Mouse (Mus musculus) frontal cortex, postnatal 36 days (tissue): ENCODE data around the gene Txnrd3.
A peak's percentile ranks its signal among the peaks of the same experiment; 100 is the strongest.

ENCODE experiments used
- DNase-seq, 2 experiments: peaks; one replicate each; pipeline ENCODE4 v3.0.0; 2022; ENCODE audit warnings: low spot score in 2 of 2

The Txnrd3 gene

DNA sequence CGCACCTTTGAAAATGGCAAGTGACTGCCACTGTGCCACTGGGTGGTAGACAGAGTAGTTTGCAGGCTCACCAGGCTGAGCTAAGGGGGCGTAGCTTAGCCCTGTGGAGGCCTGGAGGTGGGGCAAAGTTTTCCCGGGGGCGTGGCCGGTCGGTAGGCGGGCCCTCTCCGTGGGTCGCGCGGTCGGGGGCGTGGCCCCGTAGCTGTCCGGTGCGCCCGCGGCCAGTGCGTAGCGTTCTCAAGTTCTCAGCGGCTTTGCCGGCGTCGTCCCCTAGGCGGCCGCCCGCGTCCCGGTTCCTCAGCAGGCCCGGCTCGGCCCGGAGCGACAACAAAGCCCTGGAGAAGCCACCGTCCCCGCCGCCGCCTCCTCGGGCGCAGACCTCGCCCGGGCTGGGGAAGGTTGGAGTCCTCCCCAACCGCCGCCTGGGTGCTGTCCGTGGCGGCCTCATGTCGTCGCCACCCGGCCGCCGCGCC is at the start of gene Txnrd3:
TSS of gene Txnrd3 (plus strand) at position 191 of the 473 bp plus-strand sequence.
- DNase-seq, result peak; percentile 82 to 84

DNA sequence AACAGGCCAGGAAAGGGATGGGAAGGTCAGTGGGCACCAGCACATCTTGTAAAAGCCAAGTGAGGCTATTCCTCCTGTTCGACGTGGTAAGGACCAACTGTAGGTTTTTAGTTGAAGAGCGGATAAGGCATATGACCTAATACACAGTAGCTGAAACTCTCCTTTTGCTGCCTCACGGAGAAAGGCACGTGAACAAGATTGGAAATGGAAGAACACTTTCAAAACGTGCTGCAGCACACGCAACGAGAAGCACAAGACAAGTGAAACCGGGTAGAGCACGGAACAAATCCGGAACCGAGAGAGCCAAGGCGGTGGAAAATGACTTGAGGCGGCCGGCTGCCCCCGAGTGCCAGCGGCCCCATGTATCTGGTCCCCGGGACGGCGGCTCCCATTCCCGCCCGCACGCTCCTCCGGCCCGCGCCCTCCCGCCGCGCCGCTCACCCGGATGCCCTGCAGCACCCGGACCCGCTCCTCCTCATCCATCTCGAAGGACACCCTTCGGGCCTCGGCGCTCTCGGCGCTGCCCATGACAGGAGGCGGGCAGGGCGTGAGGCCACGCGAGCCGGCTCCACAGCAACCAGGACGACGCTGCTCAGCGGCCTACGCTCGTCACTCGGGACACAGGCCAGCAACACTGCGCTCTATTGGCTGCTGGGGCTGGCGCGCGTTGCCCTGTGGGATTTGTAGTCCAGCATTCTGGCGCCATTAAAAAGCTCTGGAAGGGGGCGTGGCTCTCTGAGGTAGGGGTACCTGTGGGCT is 48.6 kb upstream of the Txnrd3 start, which contains the start of gene Chchd6:
TSS of gene Chchd6 (minus strand) at position 635 of the 759 bp plus-strand sequence.
- DNase-seq, result peak; percentile 96 to 98

DNA sequence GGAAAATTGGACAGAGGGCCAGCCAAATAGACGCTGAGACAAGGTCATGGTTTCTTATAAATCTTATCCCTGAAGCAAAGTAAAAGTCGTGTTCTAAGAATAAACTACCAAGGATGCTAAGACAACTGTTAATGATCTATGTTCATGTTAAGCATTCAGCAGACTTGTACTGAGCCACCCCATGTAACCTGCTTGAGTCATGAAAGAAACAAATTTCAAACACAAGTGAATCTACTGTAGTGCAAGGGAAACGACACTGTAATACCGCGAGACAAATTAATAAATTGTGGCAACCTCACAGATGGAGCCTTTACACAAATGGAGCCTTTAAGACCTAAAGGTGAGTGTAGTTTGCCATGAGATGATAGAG is 48.0 kb upstream of the Txnrd3 start:
- no peak for DNase-seq

DNA sequence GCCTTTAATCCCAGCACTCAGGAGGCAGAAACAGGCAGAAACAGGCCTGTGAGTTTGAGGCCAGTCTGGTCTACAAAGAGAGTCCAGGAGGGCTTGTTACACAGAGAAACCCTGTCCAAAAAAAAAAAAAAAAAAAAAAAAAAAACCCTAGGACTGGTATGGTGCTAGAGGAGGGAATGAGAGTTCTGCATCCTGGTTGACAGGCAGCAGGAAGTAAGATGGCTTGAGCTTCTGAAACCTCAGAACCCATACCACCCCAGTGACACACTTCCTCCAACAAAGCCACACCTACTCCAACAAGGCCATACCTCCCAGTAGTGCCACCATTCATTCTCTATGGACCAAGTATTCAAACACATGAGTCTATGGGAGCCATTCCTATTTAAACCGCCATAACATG is 47.3 kb upstream of the Txnrd3 start:
- DNase-seq, result no peak

DNA sequence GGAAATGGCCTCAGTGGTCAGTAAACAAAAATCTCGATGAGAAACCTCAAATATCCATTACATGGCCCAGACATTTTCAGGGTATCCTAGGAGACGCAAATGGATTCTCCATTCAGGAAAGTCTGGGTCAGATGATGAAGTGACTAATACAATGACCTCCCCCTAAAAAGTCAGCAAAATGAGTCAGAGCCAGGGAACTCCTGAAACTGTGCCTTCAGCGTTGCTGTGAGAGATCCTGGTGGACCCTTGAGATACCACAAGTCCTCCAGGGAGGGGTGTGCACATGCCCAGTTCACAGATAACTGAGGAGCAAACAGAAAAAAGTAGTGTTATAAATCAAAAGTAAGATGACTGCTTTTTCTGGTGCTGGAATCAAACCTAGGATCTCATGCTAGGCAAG is 37.7 kb upstream of the Txnrd3 start:
- no peak for DNase-seq

DNA sequence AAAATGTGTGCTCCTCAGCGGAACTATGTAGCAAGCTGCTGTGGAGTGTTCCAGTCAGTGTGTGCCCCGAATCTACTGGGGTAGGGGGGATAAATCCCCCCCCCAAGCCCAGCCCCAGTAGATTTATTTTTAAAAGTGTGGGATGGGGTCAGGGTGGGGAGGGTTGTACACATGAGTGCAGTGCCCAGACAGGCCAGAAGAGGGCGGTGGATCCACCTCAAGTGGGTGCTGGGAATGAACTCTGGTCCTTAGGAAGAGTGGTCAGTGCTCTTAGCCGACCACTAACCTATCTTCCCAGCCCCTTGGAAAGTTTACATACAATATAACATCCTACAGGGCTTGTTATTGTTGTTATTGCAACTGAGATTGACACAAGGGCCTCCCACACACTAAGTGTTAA is 35.8 kb upstream of the Txnrd3 start:
- no peak for DNase-seq

DNA sequence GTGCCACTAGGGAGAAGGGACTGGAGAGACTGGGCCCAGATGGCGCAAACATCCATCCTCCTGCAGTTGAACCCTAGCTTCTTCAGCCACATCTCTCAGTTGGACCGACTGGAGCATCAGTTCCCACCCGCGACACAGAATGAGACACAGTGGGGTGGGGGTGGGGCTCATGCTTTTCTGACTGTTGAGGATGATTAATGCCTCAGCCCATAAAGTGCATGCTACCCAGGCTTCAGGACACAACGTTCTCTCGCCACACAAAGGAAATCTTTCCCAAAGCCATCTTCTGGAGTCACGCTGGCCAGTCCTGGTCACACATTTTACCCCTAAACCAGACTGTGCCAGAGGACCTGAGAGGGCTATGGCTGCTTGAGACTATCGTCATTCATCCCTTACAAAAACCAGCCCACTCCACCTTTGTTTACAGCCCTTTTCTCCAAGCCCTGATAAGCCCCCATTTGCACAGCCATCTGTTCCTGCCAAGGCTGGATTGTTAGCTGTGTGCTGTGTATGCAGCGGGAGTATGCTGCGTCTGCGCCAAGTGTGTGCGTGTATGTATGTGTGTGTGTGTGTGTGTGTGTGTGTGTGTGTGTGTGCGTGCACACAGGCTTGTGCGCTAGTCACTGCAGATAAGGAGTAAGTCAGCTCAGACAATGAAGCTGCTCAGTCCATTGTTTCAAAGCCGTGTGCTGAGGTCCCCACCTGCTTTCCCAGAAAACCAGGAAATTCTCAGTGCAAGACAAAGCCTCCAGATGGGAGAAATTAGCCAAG is 30.3 kb upstream of the Txnrd3 start:
- peak; percentile 39 to 45 for DNase-seq

DNA sequence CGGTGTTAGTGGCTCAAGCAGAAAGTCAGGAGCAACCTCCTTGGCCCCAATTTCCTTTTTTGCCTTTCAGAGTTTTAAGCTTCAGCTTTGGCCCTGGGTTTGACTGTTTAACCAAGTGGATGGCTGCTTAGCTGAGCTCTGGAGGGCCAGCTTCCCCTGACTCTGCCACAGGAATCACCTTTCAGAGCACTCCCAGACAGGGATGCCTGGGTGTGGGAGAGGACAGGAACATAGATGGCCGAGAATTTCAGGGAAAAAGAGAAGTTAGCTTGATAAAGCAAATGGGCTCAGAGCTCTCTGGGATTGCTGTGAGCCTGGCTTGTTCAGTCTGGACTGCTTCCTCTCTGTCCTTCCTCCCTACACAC is 29.7 kb upstream of the Txnrd3 start:
- no peak for DNase-seq

DNA sequence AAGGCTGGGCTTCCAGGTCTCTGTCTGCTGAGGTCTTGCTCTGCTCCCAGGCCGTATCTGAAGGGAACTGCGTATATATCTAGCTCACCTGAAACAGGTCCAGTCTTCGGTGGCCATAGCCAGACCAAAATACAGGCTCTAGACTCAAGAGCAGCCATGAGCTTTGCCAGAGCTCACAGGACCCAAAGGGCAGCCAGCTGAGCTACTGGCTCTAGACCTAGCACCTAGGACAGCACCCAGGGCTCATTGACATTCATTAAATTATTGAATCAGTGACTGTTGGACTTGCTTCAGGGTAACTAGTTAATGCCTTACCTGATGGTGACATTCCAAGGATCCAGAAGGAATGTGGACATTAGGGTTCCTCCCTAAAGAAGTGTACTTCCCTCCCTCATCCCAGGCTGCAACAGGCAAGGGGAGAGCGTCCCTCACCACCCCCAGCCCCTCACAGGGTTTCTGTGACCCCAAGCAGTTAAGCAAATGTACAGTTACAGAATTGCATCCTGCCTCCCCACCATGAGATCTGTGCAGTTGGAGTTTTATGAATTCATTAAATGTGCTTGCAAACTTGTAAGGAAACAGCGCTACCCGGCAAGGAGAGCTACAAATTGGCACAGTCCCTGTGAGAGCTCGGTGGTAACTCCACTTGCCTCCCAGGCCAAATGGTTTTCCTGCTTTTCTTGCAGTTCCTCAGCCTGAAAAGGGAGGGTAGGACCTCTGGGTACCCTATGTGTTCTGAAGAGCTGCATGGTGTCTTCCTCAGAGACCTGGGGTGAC is 29.0 kb upstream of the Txnrd3 start:
- DNase-seq, result no peak

DNA sequence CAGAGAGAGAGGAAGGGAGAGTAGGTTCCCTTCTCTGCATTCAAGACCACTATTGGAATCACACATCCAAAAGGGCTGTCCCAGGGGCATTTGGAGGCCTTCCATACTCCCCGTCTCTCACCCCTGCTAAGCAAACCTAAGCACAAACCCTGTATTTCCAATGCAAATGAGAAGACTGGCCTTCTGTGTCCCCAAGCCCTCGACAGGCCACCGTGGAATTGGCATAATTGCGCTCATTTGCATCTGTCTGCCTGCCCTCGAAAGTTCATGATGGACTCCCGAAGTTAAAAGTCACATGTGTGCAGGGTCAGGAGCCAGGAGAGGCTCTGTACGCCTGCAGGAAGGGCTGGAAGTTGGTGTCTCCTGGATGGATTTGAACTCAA is 28.4 kb upstream of the Txnrd3 start:
- no peak for DNase-seq

DNA sequence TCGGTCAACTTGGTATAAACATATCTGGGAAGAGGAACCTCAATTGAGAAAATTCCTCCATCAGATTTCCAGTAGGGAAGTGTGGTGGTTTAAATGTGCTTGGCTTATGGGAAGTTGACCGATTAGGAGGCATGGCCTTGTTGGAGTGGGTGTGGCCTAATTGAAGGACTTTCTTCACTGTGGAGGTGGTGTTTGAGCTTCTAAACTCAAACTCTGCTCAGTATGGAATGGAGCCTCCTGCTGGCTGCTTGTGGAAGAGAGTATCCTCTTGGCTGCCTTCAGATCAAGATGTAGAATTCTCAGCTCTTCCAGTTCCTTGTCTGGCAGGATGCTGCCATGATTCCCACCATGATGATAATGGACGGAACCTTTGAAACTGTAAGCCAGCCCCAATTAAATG is 21.1 kb upstream of the Txnrd3 start:
- DNase-seq, result no peak

DNA sequence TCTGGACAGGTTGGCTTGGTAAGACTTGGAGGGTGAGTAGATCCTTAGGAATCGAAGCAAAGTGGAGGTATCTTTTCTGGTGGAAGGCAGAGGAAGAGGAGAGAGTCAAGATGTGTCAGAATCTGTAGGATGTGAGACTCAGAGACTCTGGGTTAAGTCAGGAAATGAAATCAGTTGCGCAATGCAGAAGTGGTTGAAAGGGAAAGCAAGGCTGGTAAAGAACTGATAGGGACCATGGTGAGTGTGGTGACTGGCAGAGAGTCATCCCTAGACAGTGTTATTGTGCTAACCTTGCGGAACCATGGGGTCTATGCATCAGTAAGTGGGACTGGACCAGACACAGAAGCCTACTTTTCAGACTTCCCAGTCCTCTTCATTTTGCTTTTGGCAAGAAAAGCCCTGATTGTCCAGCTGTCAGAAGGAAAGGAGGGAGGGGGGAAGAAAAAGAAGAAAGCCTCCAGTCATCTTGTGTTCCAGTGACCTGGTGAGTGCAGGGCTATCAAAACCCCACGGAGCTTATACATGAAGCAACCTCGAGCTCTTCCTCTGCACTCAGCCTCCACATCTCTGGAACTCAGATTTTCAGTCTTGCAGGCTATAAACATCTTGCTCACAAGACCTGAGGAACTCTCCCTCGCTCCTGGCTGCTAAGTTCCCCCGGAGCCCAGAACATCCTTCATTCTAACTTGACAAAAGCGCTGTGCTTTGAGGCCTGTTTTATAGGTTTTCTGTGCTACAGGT is 15.6 kb upstream of the Txnrd3 start:
- DNase-seq, result no peak

DNA sequence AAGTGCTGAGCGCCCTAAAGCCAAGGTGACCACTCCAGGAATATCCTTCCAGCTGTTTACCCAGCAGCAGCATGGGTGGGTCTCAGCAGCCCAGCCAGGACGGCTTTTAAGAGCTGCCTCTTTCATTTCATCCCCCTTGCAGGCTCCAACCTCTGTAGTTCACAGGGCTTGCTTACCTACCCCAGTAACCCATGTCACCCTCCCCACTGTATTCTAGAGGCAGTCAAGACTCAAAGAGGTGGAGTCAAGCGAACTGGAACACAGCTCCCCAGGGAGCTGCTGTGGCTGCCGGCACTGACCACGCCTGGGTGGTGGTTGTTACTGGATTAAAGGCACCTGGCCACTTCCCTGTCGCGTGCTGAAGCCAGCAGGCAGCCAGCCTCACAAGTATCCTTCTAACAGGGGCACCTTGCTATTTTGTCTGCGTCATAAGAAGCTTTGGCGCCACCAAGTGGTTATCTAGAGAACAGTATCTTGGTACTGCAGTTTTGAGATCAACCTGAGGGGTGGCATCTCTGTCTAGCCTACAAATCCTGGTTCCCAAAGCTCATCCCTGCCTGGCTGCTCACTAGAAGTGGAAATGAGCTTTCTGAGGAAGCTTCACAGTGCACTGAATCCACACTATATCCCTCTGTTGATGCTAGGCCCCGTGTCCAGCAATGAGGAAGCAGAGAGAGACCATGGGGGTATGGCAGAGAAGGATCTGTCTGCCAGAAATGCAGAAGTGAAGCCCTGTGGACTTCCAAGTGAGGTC is 11.8 kb upstream of the Txnrd3 start:
- peak; percentile 84 to 92 for DNase-seq

DNA sequence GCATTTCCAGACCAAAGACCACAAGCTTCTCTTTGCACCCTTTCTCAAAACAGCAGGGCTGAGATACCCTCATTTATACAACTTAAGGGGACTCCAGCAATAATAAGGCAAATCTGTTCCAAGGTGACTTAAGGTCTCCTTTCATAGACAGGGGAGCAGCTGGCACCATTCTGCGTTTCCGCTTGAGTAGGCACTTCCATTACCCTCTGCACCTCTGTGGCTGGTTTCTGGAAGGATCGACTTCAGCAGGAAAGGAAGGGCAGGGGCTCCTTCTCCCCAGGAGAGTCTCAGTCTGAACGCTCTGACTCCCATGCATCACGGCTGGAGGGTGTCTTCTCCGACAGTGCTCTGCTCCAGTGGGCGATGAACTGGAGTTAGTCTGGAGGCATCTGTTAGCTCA is 10.7 kb upstream of the Txnrd3 start:
- DNase-seq, result no peak

DNA sequence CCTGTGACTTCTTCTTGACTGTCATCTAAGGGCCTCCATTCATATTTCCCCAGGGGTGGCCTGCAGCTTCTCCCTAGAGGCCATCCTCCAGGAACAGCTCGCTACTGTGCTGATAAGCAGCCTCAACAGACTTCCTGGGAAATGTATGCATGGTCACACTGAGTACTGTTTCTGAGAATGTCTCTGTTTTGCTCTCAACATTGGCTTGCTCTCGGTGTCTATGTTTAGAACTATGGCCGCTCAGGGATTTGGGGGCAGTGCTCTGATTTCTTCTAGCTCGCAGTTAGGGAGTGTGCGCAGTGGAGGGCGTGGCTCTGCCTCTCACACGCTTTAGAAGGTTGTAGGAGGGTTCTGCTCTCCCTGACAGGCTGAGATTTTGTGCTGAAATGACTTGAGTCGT is 9.4 kb upstream of the Txnrd3 start:
- no peak for DNase-seq

DNA sequence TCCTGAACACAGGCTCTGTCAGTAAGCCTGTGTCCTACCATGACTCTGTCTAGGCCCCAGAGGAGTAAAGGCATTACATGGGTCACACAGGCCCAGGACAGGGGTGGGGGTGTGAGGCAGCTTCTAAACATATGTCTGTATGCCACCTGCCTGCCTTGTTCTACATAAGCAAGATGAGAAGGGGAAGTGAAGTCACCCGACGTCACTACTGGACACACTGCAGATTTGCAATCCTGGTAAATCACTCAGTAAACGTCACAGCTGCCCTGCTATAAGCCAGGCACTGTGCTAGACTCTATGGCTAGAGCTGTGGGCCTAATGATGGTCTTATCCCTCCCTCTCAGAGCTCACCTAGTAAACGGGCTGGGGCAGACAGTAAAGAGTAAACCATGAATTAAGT is 5.8 kb upstream of the Txnrd3 start:
- no peak for DNase-seq

DNA sequence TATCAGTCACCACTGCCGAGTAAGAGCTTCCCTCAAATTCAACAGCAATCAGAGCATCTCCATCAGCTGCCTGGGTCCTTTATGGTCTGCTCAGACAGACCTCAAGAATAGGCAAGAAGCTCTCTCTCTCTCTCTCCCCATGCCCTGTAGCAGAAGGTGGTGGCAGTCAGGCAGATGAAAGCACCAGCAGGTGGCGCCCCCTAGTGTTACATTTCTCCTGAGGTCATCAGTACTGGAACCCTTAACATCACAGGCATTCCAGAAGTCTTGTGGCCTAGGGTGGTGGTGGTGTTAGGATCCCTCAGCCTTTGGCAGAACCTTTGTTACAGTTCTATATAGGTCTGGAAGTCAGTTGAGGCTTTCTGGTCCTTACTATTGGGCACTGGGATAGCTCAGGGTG is 4.8 kb upstream of the Txnrd3 start:
- peak in 1 of 2 experiments; percentile 52 for DNase-seq

DNA sequence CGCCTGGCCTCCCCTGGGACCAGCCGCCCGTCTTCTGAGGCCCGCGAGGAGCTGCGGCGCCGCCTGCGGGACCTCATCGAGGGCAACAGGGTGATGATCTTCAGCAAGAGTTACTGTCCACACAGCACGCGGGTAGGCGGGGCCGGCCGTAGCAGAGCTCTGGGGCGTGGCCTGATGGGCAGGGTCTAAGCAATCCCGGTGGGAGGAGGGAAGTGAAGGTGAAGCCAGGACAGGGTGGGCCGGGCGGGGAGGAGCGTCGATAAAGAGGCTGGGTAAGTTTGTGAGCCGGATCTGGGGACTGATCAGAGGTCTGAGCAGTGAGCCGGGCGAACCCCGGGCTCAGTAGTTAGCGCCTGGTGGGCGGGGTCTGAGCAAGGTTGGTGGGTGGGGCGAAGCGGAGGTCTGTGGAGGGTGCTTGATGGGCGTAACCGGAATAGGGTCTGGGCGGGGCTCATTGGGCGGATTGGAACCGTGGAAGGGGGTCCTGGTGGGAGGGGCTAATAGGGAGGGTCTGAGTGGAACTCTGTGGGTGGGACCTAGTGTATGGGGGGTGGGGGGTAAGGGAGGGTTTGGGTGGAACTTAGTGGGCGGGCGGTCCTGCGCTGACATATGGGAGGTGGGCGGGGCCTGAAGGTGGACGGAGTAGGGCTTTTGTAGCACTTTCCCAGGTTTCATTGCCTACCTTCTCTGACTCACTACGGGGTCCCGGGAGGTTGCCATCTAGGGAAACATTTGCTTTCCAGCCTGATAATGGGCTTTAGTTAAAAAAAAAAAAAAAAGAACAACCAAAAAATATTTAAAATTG is 685 bp downstream of the Txnrd3 start:
- DNase-seq, result peak; percentile 74 to 80

DNA sequence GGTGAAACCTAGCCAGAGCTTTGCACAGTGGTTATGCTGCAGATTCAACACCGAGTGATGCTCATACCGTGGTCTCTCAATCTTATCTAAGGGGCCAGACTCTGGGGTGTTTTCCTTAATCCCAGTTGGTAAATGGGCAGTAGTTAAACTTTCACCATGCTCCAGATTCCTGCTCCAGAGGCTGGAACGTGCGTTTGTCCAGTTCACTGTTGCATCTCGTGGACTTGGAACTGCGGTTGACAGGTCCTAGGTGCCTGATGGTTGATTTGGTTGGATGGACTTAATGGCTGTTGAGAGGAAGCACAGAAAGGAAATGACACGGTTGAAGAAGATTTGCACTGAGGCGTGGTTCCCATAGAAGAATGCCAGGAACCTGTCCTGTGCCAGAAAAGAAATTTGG is 6.1 kb downstream of the Txnrd3 start:
- no peak for DNase-seq

DNA sequence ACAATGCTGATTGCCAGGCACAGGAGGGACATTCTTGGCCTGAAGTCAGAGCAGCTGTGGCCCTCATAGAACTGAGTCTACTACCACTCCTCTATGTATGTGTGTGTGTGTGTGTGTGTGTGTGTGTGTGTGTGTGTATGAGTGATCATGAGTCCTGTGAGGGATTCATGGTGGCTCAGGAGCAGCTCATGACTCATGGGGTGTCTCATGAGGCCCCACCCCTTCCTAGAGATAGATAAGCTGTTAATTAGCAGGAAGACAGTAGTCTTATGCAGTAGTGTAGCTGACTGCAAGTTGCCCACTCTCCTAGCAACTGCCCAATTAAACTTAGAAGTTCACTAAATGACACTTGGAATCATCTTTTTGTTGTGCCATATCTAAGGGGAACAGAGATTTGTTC is 8.0 kb downstream of the Txnrd3 start:
- no peak for DNase-seq
